Mouse (Mus musculus): Measurements from ENCODE around the gene Vmn1r209. TPM values are rescaled to one million over a fixed set of nuclear protein-coding genes. Genes with fewer than 3 reads are reported as not detected.
"Not testable (repeated sequence)": the region's sequence is repeated elsewhere in the genome, so short reads cannot be mapped to it uniquely, and the experiment has no call there.

The Vmn1r209 gene
- not detected in 2 replicates for polyA plus RNA-seq (2015; fragmentation: Nextera tagmentation; extraction: Ambion mirVana)

DNA sequence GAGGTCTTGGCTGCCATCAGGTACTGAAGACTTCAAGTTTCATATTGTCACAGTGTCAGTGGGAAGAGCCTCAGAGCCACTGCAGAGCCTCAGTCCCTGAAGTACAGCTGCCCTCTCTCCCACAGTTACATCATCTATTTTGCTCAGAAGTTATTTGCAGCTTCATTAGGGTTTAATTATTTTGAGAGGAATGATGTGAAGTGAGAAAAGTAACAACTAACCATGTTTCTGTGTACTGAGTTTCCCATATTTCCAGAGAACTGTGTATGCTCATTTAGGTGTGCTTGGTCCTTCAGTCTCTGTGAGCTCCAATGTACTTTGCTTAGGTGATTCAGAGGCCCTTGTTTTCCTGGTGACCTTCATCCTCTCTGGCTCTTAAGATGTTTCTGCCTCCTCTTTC lies at the start of gene Vmn1r209:
TSS of gene Vmn1r209 (minus strand) at position 101 of the 400 bp plus-strand sequence.
- H3K4me1 ChIP-seq (ENCODE audit: control insufficient read depth, insufficient read depth, low read length); H3K4me3 ChIP-seq (replicated peaks; ENCODE audit: low read length); H3K9me3 ChIP-seq (replicated peaks; ENCODE audit: control insufficient read depth, low read length); ATAC-seq (ENCODE audit: insufficient read depth, low FRiP score); H3K9ac ChIP-seq (ENCODE audit: low read length); H3K27ac ChIP-seq (ENCODE audit: low read length); H3K36me3 ChIP-seq (ENCODE audit: control insufficient read depth, insufficient read depth, low read length); H3K27me3 ChIP-seq (ENCODE audit: control insufficient read depth, insufficient read depth, low read length); H3K4me2 ChIP-seq (ENCODE audit: low read depth, low read length): not testable (repeated sequence)

DNA sequence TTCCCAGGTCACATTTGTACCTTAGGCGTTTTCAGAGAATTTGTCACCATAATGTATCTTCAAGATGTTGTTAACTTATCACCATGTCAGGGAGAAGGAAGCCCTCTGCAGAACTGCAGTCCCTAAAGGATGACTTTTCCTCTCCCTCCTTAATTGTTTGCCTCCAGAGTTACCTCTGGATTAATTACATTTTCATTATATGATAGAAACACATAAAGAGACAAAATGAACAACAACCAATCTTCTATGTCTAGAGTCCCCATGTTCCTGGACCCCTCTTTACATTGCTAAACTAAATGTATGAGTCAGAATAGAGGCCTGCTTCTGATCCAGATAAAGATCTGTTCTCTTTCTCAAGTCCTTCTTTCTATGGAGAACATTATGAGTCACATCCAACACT lies 48.0 kb upstream of the Vmn1r209 start, which contains the start of gene Vmn1r211:
TSS of gene Vmn1r211 (minus strand) at position 101 of the 400 bp plus-strand sequence.
- Histone ChIP-seq H3K27ac (ENCODE audit: low read length) (no peak within 1 kb of the TSS), H3K4me1 (ENCODE audit: control insufficient read depth, insufficient read depth, low read length) (no peaks in the 10 kb centered on the region), H3K9me3 (replicated peaks; ENCODE audit: control insufficient read depth, low read length) (no peaks in the 10 kb centered on the region), H3K4me2 (ENCODE audit: low read depth, low read length) (no peak within 1 kb of the TSS), H3K9ac (ENCODE audit: low read length) (no peak within 1 kb of the TSS), H3K27me3 (ENCODE audit: control insufficient read depth, insufficient read depth, low read length) (no peaks in the 10 kb centered on the region), H3K36me3 (ENCODE audit: control insufficient read depth, insufficient read depth, low read length) (no peaks in the 10 kb centered on the region), H3K4me3 (replicated peaks; ENCODE audit: low read length) (no peak within 1 kb of the TSS)
- 64% methylated on average over 1 of the region's 1 CpGs for WGBS
- no peak for ATAC-seq (ENCODE audit: insufficient read depth, low FRiP score)

DNA sequence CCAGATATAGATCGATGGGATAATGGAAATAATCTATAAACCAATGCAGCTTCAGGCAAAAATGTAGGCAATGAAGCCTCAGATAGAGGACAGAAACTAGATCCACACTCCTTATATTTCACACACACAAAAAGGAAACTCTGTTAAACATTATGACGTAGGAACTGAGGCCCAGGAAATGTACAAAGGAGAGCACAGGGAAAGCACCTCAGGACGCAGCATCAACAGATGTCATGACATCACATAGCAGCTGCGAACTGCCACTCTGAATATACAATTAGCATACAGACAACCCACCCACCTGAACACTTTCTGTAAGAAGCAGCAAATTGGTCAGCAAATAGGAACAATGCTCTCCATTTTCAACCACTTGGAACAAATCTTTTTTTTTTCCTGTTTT lies 45.3 kb upstream of the Vmn1r209 start:
- Histone ChIP-seq H3K27ac (ENCODE audit: low read length) (no peak overlapping the region), H3K27me3 (ENCODE audit: control insufficient read depth, insufficient read depth, low read length) (no peaks in the 10 kb centered on the region), H3K4me2 (ENCODE audit: low read depth, low read length) (no peak overlapping the region), H3K4me3 (replicated peaks; ENCODE audit: low read length) (no peak overlapping the region), H3K4me1 (ENCODE audit: control insufficient read depth, insufficient read depth, low read length) (no peaks in the 10 kb centered on the region), H3K9me3 (replicated peaks; ENCODE audit: control insufficient read depth, low read length) (no peaks in the 10 kb centered on the region), H3K36me3 (ENCODE audit: control insufficient read depth, insufficient read depth, low read length) (no peaks in the 10 kb centered on the region), H3K9ac (ENCODE audit: low read length) (no peak overlapping the region)
- ATAC-seq (ENCODE audit: insufficient read depth, low FRiP score): no peak
- WGBS: 66% methylated on average over 4 of the region's 4 CpGs

DNA sequence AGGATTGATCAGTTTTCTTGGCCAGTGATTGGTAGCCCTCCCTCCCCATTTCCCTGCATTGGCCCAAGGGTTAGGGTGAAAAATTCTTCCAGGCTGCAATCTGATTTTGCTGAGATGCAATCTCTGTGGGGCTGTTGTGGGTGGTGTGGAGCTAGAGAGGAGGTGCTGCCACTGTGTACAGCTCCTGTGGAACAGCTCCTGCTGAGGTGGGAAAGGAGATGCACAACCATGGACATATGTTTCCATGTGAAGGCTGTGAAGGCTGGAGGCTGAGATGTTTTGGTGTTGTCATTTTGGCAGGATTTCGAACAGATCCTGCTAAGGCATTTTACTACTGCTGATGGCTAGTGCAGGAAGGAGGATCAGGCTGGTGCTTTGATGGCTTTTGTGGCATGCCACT lies 37.3 kb upstream of the Vmn1r209 start:
- Histone ChIP-seq H3K4me3 (replicated peaks; ENCODE audit: low read length) (no peak overlapping the region), H3K4me1 (ENCODE audit: control insufficient read depth, insufficient read depth, low read length) (no peaks in the 10 kb centered on the region), H3K27ac (ENCODE audit: low read length) (no peak overlapping the region), H3K27me3 (ENCODE audit: control insufficient read depth, insufficient read depth, low read length) (no peaks in the 10 kb centered on the region), H3K9me3 (replicated peaks; ENCODE audit: control insufficient read depth, low read length) (no peaks in the 10 kb centered on the region), H3K36me3 (ENCODE audit: control insufficient read depth, insufficient read depth, low read length) (no peaks in the 10 kb centered on the region), H3K9ac (ENCODE audit: low read length) (no peak overlapping the region), H3K4me2 (ENCODE audit: low read depth, low read length) (no peak overlapping the region)
- 78% methylated on average over 1 of the region's 1 CpGs for WGBS
- ATAC-seq (ENCODE audit: insufficient read depth, low FRiP score): no peak

DNA sequence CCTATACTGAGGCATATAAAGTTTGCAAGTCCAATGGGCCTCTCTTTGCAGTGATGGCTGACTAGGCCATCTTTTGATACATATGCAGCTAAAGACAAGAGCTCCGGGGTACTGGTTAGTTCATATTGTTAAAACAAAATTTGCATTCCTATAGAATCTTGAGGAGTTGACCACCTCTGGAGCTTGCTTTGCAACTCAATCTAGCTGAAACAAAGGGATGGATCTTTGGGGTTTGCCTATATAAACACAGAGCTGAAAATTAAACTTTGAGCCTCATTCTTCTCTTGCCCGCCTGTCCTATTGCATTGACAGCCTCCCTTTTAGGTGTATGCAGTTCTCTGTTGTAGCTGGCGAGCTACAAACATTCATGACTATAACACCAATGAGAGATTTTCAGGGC lies 34.8 kb upstream of the Vmn1r209 start:
- not testable (repeated sequence) for H3K27me3 ChIP-seq (ENCODE audit: control insufficient read depth, insufficient read depth, low read length); H3K4me1 ChIP-seq (ENCODE audit: control insufficient read depth, insufficient read depth, low read length); H3K36me3 ChIP-seq (ENCODE audit: control insufficient read depth, insufficient read depth, low read length); H3K4me2 ChIP-seq (ENCODE audit: low read depth, low read length); H3K9ac ChIP-seq (ENCODE audit: low read length); H3K4me3 ChIP-seq (replicated peaks; ENCODE audit: low read length); H3K27ac ChIP-seq (ENCODE audit: low read length); ATAC-seq (ENCODE audit: insufficient read depth, low FRiP score); H3K9me3 ChIP-seq (replicated peaks; ENCODE audit: control insufficient read depth, low read length)
- 75% methylated on average over 3 of the region's 3 CpGs for WGBS

DNA sequence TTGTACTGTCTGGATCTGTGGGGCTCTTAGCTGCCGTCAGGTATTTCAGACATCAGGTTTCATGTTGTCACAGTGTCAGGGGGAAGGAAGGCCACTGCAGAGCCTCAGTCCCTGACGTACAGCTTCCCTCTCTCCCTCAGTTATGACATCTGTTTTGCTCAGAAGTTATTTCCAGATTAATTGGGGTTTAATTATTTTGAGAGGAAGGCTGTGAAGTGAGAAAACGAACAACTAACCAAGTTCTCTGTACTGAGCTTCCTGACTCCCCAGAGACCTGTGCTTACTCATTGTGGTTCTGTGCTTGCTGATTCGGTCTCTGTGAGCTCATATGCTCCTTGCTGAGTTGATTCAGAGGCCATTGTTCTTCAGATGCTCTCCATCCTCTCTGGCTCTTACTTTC lies 21.8 kb upstream of the Vmn1r209 start, which contains the start of gene Vmn1r210:
TSS of gene Vmn1r210 (minus strand) at position 101 of the 400 bp plus-strand sequence.
- H3K9ac ChIP-seq (ENCODE audit: low read length): no peak within 1 kb of the TSS
- no peak within 1 kb of the TSS for H3K4me3 ChIP-seq (replicated peaks; ENCODE audit: low read length)
- H3K9me3 ChIP-seq (replicated peaks; ENCODE audit: control insufficient read depth, low read length): no peaks in the 10 kb centered on the region
- ATAC-seq (ENCODE audit: insufficient read depth, low FRiP score): no peak
- no peak within 1 kb of the TSS for H3K4me2 ChIP-seq (ENCODE audit: low read depth, low read length)
- H3K27me3 ChIP-seq (ENCODE audit: control insufficient read depth, insufficient read depth, low read length): no peaks in the 10 kb centered on the region
- no peaks in the 10 kb centered on the region for H3K4me1 ChIP-seq (ENCODE audit: control insufficient read depth, insufficient read depth, low read length)
- 49% methylated on average over 4 of the region's 4 CpGs for WGBS
- no peaks in the 10 kb centered on the region for H3K36me3 ChIP-seq (ENCODE audit: control insufficient read depth, insufficient read depth, low read length)
- H3K27ac ChIP-seq (ENCODE audit: low read length): no peak within 1 kb of the TSS

DNA sequence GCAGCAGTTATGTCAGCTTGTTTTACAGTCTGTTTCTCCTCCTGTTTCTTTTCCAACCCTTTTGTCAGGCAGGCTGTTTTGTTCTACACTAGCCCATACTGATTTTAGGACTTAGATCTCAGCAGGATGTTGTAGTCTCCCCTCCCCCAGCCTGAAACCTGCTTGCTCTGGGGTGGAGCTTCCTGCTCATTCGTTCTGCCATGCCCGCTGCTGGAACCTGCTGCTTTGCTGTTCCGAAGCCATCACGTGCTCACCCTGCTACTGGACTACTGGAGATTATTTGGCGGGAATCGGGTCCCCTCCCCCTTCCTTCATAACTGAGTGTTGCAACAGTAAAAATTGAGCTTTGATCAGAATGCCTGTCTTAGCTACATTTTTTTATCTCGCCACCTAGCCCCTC lies 19.9 kb upstream of the Vmn1r209 start:
- not testable (repeated sequence) for H3K4me3 ChIP-seq (replicated peaks; ENCODE audit: low read length); H3K4me2 ChIP-seq (ENCODE audit: low read depth, low read length); ATAC-seq (ENCODE audit: insufficient read depth, low FRiP score); H3K4me1 ChIP-seq (ENCODE audit: control insufficient read depth, insufficient read depth, low read length); H3K9ac ChIP-seq (ENCODE audit: low read length); H3K27ac ChIP-seq (ENCODE audit: low read length); H3K9me3 ChIP-seq (replicated peaks; ENCODE audit: control insufficient read depth, low read length); H3K36me3 ChIP-seq (ENCODE audit: control insufficient read depth, insufficient read depth, low read length); H3K27me3 ChIP-seq (ENCODE audit: control insufficient read depth, insufficient read depth, low read length)
- 34% methylated on average over 7 of the region's 7 CpGs for WGBS

DNA sequence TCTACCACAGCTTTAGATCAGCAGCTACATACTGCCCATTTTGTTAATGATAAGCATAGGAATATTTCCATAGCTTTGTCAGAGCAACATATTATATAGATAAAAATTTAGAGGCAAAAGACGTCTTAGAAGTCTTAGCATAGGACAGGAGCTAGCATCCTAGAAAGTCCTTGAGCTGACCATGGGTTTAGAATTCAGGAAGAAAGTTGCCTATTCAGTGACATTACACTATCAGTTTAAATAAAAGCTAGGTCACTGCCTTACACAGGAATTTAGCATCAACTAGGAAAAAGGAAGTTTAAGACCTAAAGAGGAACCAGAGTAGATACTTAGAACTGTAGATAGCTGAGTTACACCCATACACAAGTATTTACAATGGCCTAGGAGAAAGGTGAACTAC lies 12.1 kb upstream of the Vmn1r209 start:
- H3K27ac ChIP-seq (ENCODE audit: low read length); H3K4me1 ChIP-seq (ENCODE audit: control insufficient read depth, insufficient read depth, low read length); H3K9ac ChIP-seq (ENCODE audit: low read length); H3K4me2 ChIP-seq (ENCODE audit: low read depth, low read length); H3K4me3 ChIP-seq (replicated peaks; ENCODE audit: low read length); ATAC-seq (ENCODE audit: insufficient read depth, low FRiP score); H3K36me3 ChIP-seq (ENCODE audit: control insufficient read depth, insufficient read depth, low read length); H3K9me3 ChIP-seq (replicated peaks; ENCODE audit: control insufficient read depth, low read length); H3K27me3 ChIP-seq (ENCODE audit: control insufficient read depth, insufficient read depth, low read length): not testable (repeated sequence)
- WGBS: 92% methylated on average over 1 of the region's 1 CpGs

DNA sequence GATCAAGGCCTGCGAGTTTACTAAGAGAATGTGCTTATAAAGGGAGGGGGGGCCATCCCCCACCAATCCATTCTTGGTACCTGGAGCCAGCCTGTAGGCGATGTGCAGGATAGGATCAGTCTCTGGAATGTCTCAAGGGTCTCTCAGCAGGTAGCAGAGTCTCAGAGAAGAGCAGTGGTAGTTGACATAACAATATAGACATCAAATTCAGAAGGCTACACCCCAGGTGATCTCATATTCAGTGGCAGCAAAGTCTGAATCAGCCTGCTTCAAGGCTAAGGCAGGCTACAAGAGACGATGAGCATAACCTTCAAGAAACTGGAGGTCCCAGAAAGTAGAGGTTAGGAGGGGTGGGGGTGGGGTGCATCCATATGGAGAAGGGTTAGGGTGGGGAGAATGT lies 21.4 kb downstream of the Vmn1r209 start:
- WGBS: 81% methylated on average over 3 of the region's 3 CpGs
- not testable (repeated sequence) for ATAC-seq (ENCODE audit: insufficient read depth, low FRiP score); H3K4me2 ChIP-seq (ENCODE audit: low read depth, low read length)

DNA sequence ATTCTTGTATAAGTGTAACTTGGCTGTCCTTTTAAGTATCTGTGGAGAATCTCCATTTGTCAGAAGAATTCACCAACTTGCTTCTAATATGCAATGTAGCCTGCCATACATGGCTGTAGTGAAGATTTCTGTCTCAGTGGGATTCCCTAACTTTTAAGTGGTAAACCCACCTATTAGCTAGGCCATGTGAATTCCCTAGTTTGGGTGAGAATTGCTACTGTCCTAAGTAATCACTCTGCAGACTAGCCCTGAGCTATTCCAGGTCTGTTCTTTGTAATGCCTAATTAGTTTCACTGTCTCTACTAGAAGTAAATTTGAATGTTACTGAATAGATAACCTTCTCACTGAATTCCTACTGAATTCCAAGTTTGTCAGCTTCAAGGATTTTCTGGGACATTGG lies 25.3 kb downstream of the Vmn1r209 start:
- not testable (repeated sequence) for H3K27ac ChIP-seq (ENCODE audit: low read length); H3K4me3 ChIP-seq (replicated peaks; ENCODE audit: low read length); H3K36me3 ChIP-seq (ENCODE audit: control insufficient read depth, insufficient read depth, low read length); H3K9me3 ChIP-seq (replicated peaks; ENCODE audit: control insufficient read depth, low read length); H3K4me2 ChIP-seq (ENCODE audit: low read depth, low read length); ATAC-seq (ENCODE audit: insufficient read depth, low FRiP score); H3K9ac ChIP-seq (ENCODE audit: low read length); H3K27me3 ChIP-seq (ENCODE audit: control insufficient read depth, insufficient read depth, low read length); H3K4me1 ChIP-seq (ENCODE audit: control insufficient read depth, insufficient read depth, low read length)

More for the DNA sequence above, 21.4 kb downstream of the Vmn1r209 start:
- not testable (repeated sequence) for H3K4me1 ChIP-seq (ENCODE audit: control insufficient read depth, insufficient read depth, low read length); H3K27me3 ChIP-seq (ENCODE audit: control insufficient read depth, insufficient read depth, low read length); H3K36me3 ChIP-seq (ENCODE audit: control insufficient read depth, insufficient read depth, low read length); H3K4me3 ChIP-seq (replicated peaks; ENCODE audit: low read length); H3K9me3 ChIP-seq (replicated peaks; ENCODE audit: control insufficient read depth, low read length); H3K27ac ChIP-seq (ENCODE audit: low read length); H3K9ac ChIP-seq (ENCODE audit: low read length)
